Mouse (Mus musculus): ENCODE measurements at regions not wholly inside any gene's neighbourhood (a gene's known extent, or its start where the extent isn't known, plus 50 kb on each side); places are given as distances from the start of the nearest gene placed in this dataset.

- no peak for TF ChIP-seq CTCF (IDR thresholded peaks at IDR 0.05; ENCODE audit: low read depth)
- H3K4me1 ChIP-seq (ENCODE audit: insufficient read depth) = no peaks in the 10 kb centered on the region
- DNase-seq (no peak), ATAC-seq (no peak)
- WGBS = 87% methylated on average over 5 of the region's 5 CpGs
- no peak overlapping the region for H3K4me2 ChIP-seq (ENCODE audit: low read depth)
- no peak overlapping the region for H3K9ac ChIP-seq
- no peaks in the 10 kb centered on the region for H3K9me3 ChIP-seq (ENCODE audit: low read length)
- no peaks in the 10 kb centered on the region for H3K27me3 ChIP-seq (ENCODE audit: insufficient read depth, low read length)
- H3K4me3 ChIP-seq (ENCODE audit: low read depth, low read length) = no peak overlapping the region
- H3K36me3 ChIP-seq (ENCODE audit: insufficient read depth) = no peaks in the 10 kb centered on the region
- H3K27ac ChIP-seq (ENCODE audit: low read depth, low read length) = no peak overlapping the region
Observed at GRCm38 (mm10) chr13:60435333-60435732, 166.4 kb upstream of the Dapk1 start.

- H3K9me3 ChIP-seq (ENCODE audit: low read length) = no peaks in the 10 kb centered on the region
- H3K36me3 ChIP-seq (ENCODE audit: insufficient read depth) = no peaks in the 10 kb centered on the region
- no peak overlapping the region for H3K4me3 ChIP-seq (ENCODE audit: low read depth, low read length)
- no peak for TF ChIP-seq CTCF (IDR thresholded peaks at IDR 0.05; ENCODE audit: low read depth)
- DNase-seq (no peak), ATAC-seq (no peak)
- no peak overlapping the region for H3K4me2 ChIP-seq (ENCODE audit: low read depth)
- WGBS = 91% methylated on average over 2 of the region's 2 CpGs
- H3K27me3 ChIP-seq (ENCODE audit: insufficient read depth, low read length) = no peaks in the 10 kb centered on the region
- H3K27ac ChIP-seq (ENCODE audit: low read depth, low read length) = no peak overlapping the region
- H3K4me1 ChIP-seq (ENCODE audit: insufficient read depth) = no peaks in the 10 kb centered on the region
- H3K9ac ChIP-seq = no peak overlapping the region
Observed at GRCm38 (mm10) chr13:60438177-60438576, 163.6 kb upstream of the Dapk1 start.

- 57% methylated on average over 3 of the region's 3 CpGs for WGBS
- no peaks in the 10 kb centered on the region for H3K36me3 ChIP-seq (ENCODE audit: insufficient read depth)
- H3K4me1 ChIP-seq (ENCODE audit: insufficient read depth) = no peaks in the 10 kb centered on the region
- no peak overlapping the region for H3K9ac ChIP-seq
- H3K27ac ChIP-seq (ENCODE audit: low read depth, low read length) = no peak overlapping the region
- no peak for DNase-seq
- no peaks in the 10 kb centered on the region for H3K9me3 ChIP-seq (ENCODE audit: low read length)
- ATAC-seq = no peak
- no peak overlapping the region for H3K4me2 ChIP-seq (ENCODE audit: low read depth)
- TF ChIP-seq CTCF (IDR thresholded peaks at IDR 0.05; ENCODE audit: low read depth) = no peak
- H3K4me3 ChIP-seq (ENCODE audit: low read depth, low read length) = no peak overlapping the region
- H3K27me3 ChIP-seq (ENCODE audit: insufficient read depth, low read length) = no peaks in the 10 kb centered on the region
Observed at GRCm38 (mm10) chr13:60440586-60440985, 161.2 kb upstream of the Dapk1 start.

- DNase-seq (peak; percentile 49), ATAC-seq (peak; percentile 66)
- no peaks in the 10 kb centered on the region for H3K9me3 ChIP-seq (ENCODE audit: low read length)
- no peak overlapping the region for H3K27ac ChIP-seq (ENCODE audit: low read depth, low read length)
- no peak for TF ChIP-seq CTCF (IDR thresholded peaks at IDR 0.05; ENCODE audit: low read depth)
- H3K4me3 ChIP-seq (ENCODE audit: low read depth, low read length) = no peak overlapping the region
- H3K4me1 ChIP-seq (ENCODE audit: insufficient read depth) = no peaks in the 10 kb centered on the region
- no peaks in the 10 kb centered on the region for H3K27me3 ChIP-seq (ENCODE audit: insufficient read depth, low read length)
- no peak overlapping the region for H3K9ac ChIP-seq
- WGBS = 78% methylated on average over 5 of the region's 5 CpGs
- no peaks in the 10 kb centered on the region for H3K36me3 ChIP-seq (ENCODE audit: insufficient read depth)
- H3K4me2 ChIP-seq (ENCODE audit: low read depth) = no peak overlapping the region
Observed at GRCm38 (mm10) chr13:60445164-60445563, 156.6 kb upstream of the Dapk1 start.

GRCm38 (mm10) chr13:60446926-60447325 is 154.8 kb upstream of the Dapk1 start:
- 63% methylated on average over 5 of the region's 5 CpGs for WGBS
- no peaks in the 10 kb centered on the region for H3K27me3 ChIP-seq (ENCODE audit: insufficient read depth, low read length)
- DNase-seq (peak; percentile 31), ATAC-seq (no peak)
- no peak overlapping the region for H3K4me2 ChIP-seq (ENCODE audit: low read depth)
- no peak overlapping the region for H3K27ac ChIP-seq (ENCODE audit: low read depth, low read length)
- no peaks in the 10 kb centered on the region for H3K36me3 ChIP-seq (ENCODE audit: insufficient read depth)
- H3K9ac ChIP-seq = no peak overlapping the region
- TF ChIP-seq CTCF (IDR thresholded peaks at IDR 0.05; ENCODE audit: low read depth) = peak; percentile 56
- H3K9me3 ChIP-seq (ENCODE audit: low read length) = no peaks in the 10 kb centered on the region
- no peak overlapping the region for H3K4me3 ChIP-seq (ENCODE audit: low read depth, low read length)
- no peaks in the 10 kb centered on the region for H3K4me1 ChIP-seq (ENCODE audit: insufficient read depth)

GRCm38 (mm10) chr13:60450721-60451506 is 150.8 kb upstream of the Dapk1 start:
- Histone ChIP-seq H3K27ac (ENCODE audit: low read depth, low read length) (no peak overlapping the region), H3K4me2 (ENCODE audit: low read depth) (no peak overlapping the region), H3K9ac (no peak overlapping the region), H3K36me3 (ENCODE audit: insufficient read depth) (no peaks in the 10 kb centered on the region), H3K27me3 (ENCODE audit: insufficient read depth, low read length) (no peaks in the 10 kb centered on the region), H3K4me3 (ENCODE audit: low read depth, low read length) (no peak overlapping the region), H3K4me1 (ENCODE audit: insufficient read depth) (no peaks in the 10 kb centered on the region), H3K9me3 (ENCODE audit: low read length) (no peaks in the 10 kb centered on the region)
- DNase-seq (no peak), ATAC-seq (no peak)
- TF ChIP-seq CTCF (IDR thresholded peaks at IDR 0.05; ENCODE audit: low read depth) = no peak
- 84% methylated on average over 10 of the region's 10 CpGs for WGBS

GRCm38 (mm10) chr13:60453821-60454483 is 147.8 kb upstream of the Dapk1 start:
- Histone ChIP-seq H3K4me1 (ENCODE audit: insufficient read depth) (no peaks in the 10 kb centered on the region), H3K9me3 (ENCODE audit: low read length) (no peaks in the 10 kb centered on the region), H3K27ac (ENCODE audit: low read depth, low read length) (no peak overlapping the region), H3K9ac (no peak overlapping the region), H3K27me3 (ENCODE audit: insufficient read depth, low read length) (no peaks in the 10 kb centered on the region), H3K36me3 (ENCODE audit: insufficient read depth) (no peaks in the 10 kb centered on the region), H3K4me3 (ENCODE audit: low read depth, low read length) (no peak overlapping the region), H3K4me2 (ENCODE audit: low read depth) (no peak overlapping the region)
- 92% methylated on average over 9 of the region's 9 CpGs for WGBS
- no peak for DNase-seq
- no peak for TF ChIP-seq CTCF (IDR thresholded peaks at IDR 0.05; ENCODE audit: low read depth)
- ATAC-seq = no peak

All from forebrain, postnatal 0 days (tissue).